Mouse (Mus musculus) fat pad, adult 2 months (tissue): ENCODE results near the gene Mif.

Experiments
- DNase-seq: peaks from one replicate; pipeline ENCODE4 v3.0.0-alpha.2; 2011; ENCODE audit warnings: low read depth, low spot score; ENCODE audit errors: extremely low read depth

The Mif gene

DNA sequence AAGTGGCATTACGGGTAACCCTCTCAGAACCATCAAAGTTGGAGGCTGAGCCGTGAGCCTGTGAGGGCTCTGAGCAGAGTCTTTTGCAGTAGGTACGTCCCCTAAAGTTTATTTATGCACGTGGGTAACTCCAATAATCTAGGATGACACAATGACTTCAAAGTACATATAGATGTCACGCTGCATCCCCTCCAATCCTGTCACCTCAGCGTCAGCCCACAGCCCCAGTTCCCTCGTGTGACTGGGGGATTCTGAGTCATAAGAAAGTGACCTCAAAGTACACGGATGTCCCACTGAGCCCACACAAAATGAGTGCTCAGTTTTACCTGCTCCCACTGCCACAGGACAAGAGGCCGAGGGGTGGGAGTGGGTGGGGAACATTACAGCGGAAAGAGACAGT lies 20.9 kb downstream of the Mif start:
- DNase-seq = no peak

GRCm38 (mm10) chr10:75837248-75837759 lies 22.7 kb downstream of the Mif start, which contains the start of gene Gstt2:
TSS of gene Gstt2 (minus strand) at chr10:75837424.
- no peak for DNase-seq

- DNase-seq = no peak
Observed at GRCm38 (mm10) chr10:75835761-75836531, 24.1 kb downstream of the Mif start.

DNA sequence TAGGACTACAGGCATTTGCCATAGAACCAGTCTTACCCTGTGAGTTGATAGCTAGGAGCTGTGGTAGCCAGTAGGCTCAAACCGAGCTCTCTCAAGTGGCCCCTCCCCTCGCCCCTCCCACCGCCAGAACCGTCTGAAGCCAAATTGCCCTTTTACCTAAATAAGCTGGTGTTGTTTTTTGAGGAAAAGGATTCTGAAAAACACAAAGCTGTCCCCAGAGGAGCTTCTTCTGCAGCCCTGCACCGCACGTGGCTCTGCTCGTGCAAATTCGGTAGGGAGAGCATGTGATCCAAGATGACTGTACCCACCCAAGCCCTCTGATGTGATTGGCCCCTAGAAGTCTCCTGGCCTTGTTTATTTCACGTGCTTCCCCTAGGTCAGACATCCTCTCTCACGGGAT lies 24.7 kb downstream of the Mif start:
- DNase-seq = no peak

DNA sequence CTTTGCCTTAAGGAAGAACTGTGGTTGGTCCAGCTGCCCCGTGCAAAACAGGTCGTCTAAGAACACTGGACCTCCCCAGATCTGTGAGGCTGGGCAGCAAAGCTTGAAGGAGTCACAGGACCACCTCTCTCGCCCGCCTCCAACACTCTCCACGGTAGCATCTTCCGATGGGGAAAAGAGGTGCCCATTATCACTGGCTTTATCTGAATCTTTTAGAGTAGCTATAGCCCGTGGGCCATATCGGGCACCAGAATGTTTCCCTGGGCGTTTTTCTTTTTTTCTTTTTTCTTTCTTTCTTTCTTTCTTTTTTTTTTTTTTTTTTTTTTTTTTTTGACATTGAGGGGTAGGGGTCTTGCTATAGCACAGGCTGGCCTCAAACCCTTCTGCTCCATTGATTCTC lies 25.3 kb downstream of the Mif start:
- DNase-seq = no peak

DNA sequence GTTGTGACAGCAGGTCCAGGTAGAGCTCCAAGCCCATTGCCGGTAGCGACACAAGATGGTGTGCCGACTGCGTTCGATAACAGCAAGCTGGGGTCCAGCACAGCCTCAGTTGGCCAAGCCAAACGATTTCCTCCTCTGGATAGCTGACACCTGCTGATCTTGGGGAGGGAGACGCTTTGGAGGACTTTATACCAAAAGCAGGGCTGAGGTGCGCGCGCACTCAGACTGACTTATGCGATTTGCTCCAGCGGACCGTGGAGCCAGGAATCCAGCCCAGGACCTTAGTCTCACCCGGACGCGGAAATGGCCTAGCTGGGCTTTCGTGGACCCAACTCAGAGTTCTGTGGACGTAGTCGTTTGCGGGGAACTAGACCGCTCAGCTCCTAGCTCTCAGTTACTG lies 25.8 kb downstream of the Mif start:
- DNase-seq = no peak

DNA sequence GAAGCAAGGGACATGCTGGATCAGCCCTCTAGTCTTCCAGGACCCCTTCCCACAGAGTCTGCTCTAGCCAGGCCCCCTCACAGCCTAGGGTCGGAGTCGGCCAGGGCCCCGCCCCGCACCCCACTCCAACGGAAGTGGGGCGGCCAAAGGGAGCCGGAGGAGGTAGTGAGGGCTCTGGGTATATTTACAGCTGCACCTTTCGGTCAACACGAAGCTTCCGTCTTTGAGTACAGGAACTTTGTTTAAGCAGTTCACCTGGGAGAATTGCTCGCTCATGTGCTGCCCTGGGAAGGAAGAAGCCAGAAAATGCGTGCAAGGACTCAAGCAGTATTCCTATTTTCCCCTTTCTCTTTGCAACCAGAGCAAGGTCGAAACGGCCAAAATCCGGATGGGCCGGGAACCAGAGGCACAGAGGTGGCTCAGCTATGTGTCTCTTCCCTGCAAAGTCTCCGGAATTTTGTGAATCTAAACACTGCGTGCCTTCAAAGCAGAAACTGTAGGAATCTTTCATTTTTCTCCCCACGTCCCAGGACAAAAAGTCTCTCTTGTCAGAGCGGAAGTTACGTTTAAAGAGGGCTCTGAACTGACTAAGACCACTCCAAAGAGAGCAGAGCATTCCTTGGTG lies 26.5 kb downstream of the Mif start:
- no peak for DNase-seq

DNA sequence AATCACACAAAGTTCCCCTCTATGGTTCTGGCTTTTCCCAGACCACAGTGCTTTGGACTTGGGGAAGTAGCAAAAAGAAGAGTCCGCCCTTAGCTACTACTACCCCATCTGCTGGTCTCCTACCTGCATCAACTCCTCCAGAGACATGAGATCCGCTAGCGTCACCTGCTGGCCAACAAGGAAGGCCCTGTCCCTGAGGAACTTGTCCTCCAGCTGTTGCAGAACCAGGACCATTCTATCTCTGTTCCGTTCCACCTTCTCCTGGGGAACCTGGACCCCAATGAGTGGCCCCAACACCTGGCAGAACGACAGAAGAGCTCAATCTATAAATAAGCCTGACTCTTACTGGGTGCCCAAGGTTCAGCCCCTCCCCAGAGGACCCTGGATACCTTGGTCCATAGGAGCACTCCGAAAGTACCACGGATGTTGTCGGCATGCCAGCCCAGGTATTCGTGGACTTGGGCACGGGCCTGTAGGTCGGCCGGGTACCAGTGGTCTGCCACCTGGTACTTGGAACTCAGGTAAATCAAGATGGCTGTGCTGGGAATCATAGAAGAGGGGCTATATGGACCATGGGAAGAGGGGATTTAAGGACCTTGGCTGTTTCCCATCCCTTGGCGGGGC lies 27.7 kb downstream of the Mif start:
- DNase-seq = no peak

GRCm38 (mm10) chr10:75830275-75830670 lies 29.8 kb downstream of the Mif start:
- no peak for DNase-seq

GRCm38 (mm10) chr10:75829529-75830274 lies 30.3 kb downstream of the Mif start:
- DNase-seq = no peak

- DNase-seq = peak; percentile 91
Observed at GRCm38 (mm10) chr10:75828500-75828931, 31.5 kb downstream of the Mif start.

DNA sequence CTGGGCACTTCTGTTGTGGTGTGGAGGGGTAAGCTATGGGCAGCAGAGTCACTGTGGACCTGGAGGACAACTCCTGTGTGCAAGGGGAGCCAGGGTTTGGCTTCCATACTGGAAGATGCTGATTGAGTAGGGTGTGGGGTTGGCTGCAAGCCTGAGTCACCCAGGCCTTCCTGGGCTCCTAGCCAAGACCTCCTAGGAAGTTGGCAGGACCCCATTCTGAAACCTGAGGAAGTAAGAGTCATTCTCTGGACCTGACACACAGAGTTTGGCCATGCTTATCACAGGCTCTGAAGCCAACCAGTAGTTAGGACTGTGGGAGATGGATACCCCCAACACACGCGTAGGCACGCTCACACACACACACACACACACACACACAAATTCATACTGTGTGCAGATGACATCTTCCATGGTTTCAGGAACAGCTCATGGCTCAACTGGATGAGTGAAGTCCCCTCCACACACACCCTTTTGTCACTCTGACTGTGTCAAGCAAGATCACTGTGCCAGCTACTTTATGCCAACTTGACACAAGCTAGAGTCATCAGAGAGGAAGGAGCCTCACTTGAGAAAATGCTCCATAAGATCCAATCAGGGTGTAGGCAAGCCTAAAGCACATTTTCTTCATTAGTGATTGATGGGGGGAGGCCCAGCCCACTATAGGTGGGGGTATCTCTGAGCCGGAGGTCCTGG lies 32.2 kb downstream of the Mif start:
- no peak for DNase-seq

DNA sequence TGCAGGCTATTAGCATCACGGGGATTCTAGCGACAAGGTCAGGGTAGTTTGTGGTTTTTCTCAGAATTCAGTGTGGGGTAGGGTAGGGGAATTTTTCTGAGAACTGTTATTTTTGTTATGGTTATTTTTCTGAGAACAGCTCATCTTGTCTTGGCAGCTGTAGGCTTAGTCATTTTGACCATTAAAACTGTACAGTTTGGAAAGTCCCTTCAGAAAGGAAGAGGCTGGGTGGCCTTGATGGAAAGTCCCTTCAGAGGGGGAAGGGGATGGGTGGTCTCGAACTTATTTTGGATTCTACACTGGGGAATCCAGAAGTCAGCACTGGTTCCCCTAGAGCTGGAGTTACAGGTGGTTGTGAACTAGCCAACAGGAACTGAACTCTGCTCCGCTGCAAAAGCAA lies 35.5 kb downstream of the Mif start:
- no peak for DNase-seq

DNA sequence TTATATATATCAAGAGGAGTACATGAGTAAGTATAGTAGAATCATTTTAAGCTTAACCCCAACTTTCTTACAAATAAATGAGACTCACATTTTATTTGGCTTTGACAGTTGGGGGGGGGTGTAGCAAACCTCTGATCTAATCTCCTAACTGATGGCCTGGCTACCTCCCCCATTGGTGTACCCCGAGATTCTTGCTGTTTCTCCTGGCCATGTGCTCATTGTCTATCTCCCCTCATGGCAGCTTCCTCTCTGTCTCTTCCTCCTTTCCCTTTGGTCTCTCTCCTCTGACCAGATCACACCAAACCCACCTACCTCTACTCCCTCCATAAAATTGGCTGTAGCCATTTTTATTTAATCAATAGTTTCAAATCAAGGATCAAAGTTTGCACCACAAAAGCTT lies 36.3 kb downstream of the Mif start:
- DNase-seq = no peak

- no peak for DNase-seq
Observed at GRCm38 (mm10) chr10:75822443-75822842, 37.6 kb downstream of the Mif start, which contains the start of gene Gstt4. TSS of gene Gstt4 (minus strand) at chr10:75822543.

GRCm38 (mm10) chr10:75819882-75820281 lies 40.2 kb downstream of the Mif start:
- DNase-seq = no peak

DNA sequence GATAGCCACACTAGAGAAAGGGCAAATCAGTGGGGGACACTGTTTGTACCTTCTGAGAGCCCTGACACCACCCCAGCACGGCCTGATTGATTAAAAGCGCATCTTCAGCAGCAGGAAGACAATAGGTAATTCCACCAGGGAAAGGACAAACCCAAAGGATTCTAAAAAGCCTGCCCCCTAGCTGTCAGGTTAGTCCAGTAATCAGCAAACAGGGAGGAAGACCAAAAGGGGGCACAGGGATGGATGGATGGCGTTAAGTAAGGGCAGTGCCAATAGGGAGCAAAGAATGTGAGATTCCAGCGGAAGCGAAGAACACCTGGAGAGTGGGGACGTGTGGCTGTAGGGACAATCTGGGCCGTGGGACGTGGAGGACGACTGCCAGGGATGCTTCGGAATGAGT lies 41.4 kb downstream of the Mif start:
- no peak for DNase-seq
